Mouse (Mus musculus): ENCODE results near the gene Chrna9.

Gene Chrna9

DNA sequence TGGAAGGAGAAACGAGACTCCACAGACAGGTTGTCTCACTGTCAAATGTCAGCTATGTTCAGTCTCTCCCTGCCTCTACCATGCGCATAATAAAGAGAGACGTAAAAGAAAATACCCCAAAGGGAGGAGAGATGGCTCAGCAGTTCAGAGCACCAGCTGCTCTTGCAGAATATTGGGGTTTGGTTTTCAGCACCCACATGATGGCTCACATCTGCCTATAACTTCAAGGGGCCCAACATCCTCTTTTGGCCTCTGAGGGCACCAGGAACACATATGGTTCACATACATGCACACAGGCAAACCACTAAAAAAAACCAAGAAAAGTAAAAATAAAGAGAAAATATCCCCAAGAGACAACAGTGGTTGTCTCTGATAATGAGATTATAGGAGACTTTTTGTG lies 15.1 kb downstream of the Chrna9 start:
- POLR2A ChIA-PET, result interaction anchor here in 3 of 4 experiments (0.6 to 3.3 kb wide), 8 partner anchors 13 to 559 kb away, joined by 3 to 10 read pairs (median 3); partner anchors contain the start of genes Lias (in 1 of the 3) and Rpl9 (in 1 of the 3)
- CTCF ChIA-PET, result interaction anchor here in 3 of 4 experiments (0.7 to 3.4 kb wide), 7 partner anchors 11 to 186 kb away, joined by 3 to 25 read pairs (median 5); no protein-coding TSS in a partner anchor

DNA sequence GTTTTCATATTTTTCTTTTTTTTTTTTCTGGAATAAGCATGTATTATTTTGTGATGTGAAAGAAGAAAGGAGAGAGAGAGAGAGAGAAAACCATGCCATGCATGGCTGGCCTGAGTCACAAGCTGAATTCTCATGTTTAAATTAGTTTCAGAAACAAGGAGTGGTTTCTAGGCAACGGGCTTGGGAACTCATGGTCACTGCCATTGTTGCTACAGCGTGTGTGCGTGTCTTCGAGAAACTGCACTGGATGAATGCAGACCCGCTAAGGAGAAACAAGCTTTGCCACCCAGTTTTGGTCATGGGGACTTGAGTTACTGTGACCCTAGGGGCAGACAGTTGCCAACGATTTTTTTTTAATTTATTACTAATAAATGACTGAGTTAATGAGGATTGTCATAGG lies 15.5 kb downstream of the Chrna9 start:
- POLR2A ChIA-PET, result interaction anchor here in 3 of 4 experiments (0.6 to 3.3 kb wide), 18 partner anchors 9 to 726 kb away, joined by 3 to 10 read pairs (median 3); partner anchors contain the start of genes Uchl1 (in 2 of the 3), Lias (in 1 of the 3) and Rpl9 (in 1 of the 3)
- CTCF ChIA-PET, result interaction anchor here (0.6 to 3.4 kb wide), 18 partner anchors 8 to 478 kb away, joined by 3 to 25 read pairs (median 4); no protein-coding TSS in a partner anchor

DNA sequence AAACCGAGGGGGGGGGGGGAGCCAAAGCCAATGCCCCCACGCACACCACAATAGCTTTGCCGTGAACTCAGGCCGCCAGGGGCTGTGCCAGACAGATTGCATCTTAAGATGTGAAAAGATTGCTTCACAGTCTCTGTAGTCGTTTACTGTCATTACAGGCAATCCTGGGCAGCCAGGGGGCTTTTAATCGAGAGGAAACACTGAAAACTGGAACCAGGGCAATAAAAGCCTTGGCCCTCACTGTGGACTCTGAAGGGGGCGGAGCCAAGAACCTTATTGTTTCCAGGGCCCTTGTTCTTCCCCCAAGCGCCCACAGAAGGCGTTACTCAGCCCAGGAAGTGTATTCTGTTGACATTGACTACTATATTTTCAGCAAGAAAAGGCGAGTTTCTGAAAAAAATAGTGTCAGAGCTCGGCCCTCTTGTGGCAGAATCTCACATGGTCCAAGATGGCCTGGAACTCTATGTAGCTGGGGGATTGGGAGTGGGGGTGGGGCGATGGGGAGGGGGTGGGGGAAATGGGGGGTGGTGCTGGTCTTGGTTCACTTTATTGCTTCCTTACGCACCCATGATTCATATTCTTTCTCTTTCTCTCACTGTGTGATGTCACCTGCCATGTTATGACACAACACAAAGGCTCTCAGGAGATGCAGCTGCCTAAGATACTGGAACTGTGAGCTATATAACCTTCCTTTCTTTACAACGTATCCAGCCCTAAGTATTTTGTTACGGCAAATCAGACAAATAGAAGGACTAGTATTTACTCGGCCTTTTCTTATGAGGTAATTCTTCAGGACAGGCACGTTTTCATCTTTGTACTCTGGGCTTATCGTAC lies 16.2 kb downstream of the Chrna9 start:
- CTCF ChIA-PET, result interaction anchor here (0.6 to 3.4 kb wide), 61 partner anchors 8 to 567 kb away, joined by 3 to 25 read pairs (median 3); partner anchors contain the start of gene Pds5a (in 1 of the 4)
- POLR2A ChIA-PET, result interaction anchor here in 3 of 4 experiments (0.6 to 3.3 kb wide), 28 partner anchors 8 to 887 kb away, joined by 3 to 11 read pairs (median 3); partner anchors contain the start of genes Uchl1 (in 2 of the 3), Lias (in 1 of the 3) and Rpl9 (in 1 of the 3)

DNA sequence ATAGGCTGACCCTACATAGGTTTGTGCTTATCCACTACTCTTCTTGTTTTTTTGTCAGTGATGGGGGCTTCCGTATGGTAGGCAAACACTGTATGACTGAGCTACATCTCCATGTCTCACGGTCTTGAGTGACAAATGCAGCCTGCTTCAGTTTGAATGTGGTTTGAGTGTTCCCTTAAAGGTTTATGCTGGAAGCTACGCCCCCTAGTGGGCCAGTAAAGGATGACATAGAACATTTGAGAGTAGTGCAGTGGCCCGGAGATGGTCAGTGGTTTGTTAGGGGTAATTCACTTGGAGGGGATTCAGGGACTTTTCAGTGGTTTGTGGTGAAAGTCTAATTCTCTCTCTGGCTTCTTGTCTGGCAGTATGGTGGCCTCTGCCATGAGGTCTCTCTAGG lies 16.8 kb downstream of the Chrna9 start:
- CTCF ChIA-PET, result interaction anchor here (0.5 to 3.4 kb wide), 45 partner anchors 8 to 566 kb away, joined by 3 to 25 read pairs (median 4); partner anchors contain the start of gene Pds5a (in 1 of the 4)
- POLR2A ChIA-PET, result interaction anchor here in 3 of 4 experiments (0.6 to 3.3 kb wide), 15 partner anchors 8 to 263 kb away, joined by 3 to 11 read pairs (median 3); no protein-coding TSS in a partner anchor

DNA sequence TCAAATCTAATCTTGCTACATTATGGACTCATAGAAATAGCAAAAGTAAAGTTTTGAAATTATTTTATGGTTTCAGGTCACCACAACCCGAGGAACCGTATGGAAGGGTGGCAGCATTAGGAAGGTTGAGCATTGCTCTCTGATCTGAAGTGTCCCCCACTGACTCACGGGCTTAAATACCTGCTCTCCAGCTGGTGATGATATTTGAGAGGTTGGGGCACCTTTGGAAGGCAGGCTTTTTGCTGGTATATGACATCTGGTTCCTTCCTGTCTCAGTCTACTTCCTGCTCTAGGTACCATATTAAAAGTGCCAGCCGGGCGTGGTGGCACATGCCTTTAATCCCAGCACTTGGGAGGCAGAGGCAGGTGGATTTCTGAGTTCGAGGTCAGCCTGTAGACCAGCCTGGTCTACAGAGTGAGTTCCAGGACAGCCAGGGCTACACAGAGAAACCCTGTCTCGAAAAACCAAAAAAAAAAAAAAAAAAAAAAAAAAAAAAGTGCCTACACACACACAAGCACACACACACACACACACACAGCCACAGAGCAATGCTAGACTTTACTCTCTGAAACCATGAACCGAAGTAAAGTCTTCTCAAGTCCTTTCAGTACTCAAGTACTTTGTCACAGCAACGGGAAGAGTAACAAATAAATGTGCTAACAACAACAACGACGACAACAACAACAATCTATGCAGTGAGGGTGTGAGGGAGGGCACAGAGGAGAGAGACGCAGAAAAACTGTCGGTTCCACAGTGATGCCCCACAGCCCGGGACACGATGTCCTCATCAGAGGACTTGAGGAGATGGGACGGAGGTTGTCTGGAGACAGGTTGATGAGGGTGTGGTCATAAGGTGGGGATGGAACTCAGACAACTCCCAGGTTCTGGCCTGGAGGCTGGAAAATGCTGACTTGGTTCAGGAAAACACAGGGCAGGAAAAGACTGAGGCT lies 19.7 kb downstream of the Chrna9 start:
- POLR2A ChIA-PET, result interaction anchor here in 3 of 4 experiments (0.6 to 1.4 kb wide), 11 partner anchors 11 to 256 kb away, joined by 3 to 5 read pairs (median 3); partner anchors contain the start of gene N4bp2 (in 1 of the 3)

DNA sequence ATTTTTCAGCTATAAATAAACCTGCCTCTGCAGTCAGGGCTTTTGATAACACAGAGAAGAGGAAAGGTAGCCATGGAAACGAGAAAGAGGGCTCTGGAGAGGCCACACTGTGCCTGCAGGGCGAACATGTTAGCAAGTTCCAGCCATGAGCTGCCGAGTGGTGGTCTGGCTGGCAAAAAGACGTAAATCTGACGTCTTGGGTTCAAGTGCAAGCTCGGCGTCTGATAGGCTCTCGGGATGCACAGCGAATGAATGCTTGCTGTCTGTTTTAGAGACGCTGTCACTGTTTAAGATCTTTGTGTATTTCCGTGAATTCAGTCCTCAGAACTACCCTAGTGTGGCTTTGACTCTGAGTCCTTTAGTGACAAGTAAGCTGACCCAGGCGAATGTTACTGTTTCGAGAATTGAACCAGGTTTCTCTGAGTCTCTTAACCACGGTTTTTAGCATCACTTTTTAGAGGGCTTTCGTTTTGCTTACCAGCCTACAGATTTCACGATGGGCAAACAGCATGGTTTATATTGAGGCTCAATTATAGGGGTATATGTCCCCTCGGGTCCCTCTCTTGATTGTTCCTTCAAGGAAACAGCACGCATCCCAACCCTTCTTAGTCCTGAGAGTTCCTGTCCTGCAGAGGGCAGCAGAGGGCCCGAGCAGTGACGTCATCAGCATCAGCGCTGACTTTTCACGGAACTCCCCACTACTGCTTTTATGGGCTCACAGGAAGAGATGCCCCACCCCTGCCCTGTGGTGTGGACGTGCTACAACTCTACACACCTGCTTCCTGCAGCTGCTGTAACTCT lies 20.8 kb downstream of the Chrna9 start:
- CTCF ChIA-PET, result interaction anchor here (0.5 to 1.7 kb wide), 20 partner anchors 8 to 316 kb away, joined by 3 to 10 read pairs (median 4); no protein-coding TSS in a partner anchor
- POLR2A ChIA-PET, result interaction anchor here (0.6 to 1.4 kb wide), 13 partner anchors 11 to 254 kb away, joined by 3 to 5 read pairs (median 3); partner anchors contain the start of gene N4bp2 (in 1 of the 4)

More for the DNA sequence above, 19.7 kb downstream of the Chrna9 start:
- CTCF ChIA-PET, result interaction anchor here (0.8 to 1.7 kb wide), 18 partner anchors 8 to 1678 kb away, joined by 3 to 10 read pairs (median 4); no protein-coding TSS in a partner anchor

DNA sequence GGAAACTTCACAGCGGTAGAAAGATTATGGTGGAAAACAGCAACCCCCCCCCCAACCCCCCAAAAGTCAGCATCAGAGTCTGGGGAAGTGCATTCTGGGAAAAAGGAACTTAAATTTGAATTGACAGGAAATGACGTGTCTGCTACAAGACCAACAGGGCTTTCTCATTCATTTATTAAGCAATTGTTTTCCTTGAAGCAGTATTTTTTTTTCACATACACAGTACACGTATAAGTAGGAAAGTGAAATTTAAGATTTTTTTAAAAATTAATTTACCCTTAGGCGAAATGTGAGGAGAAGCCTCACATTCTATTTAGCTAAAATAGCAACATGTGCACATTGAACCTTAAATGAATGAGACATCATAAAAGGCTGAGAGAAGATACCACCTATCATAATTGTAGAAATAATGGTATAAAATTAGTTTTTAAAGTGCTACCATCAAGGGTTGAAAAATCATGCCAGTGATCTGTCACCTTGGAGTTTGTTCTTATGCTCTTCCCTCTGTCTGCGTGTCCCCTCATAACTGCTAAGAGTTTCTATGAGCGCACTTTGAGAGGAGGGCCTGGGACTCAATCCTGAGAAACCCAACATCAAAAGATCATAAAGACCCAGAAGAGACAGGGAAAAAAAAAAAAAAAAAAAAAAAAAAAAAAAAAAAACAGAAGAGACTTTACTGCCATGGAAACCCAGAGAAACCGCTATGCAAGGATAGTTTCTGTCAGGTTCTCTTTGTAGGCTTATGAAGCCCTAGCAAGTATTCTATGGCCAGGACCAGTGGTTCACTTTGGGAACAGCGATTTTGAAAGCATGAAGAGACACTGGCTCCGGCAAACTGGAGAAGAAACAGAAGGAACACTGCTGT lies 21.7 kb downstream of the Chrna9 start:
- ChIA-PET POLR2A (interaction anchor here (0.6 to 1.4 kb wide), 6 partner anchors 10 to 254 kb away, joined by 3 to 6 read pairs (median 4); no protein-coding TSS in a partner anchor), CTCF (interaction anchor here in 3 of 4 experiments (0.5 to 1.5 kb wide), 5 partner anchors 10 to 129 kb away, joined by 4 to 10 read pairs (median 5); no protein-coding TSS in a partner anchor)

DNA sequence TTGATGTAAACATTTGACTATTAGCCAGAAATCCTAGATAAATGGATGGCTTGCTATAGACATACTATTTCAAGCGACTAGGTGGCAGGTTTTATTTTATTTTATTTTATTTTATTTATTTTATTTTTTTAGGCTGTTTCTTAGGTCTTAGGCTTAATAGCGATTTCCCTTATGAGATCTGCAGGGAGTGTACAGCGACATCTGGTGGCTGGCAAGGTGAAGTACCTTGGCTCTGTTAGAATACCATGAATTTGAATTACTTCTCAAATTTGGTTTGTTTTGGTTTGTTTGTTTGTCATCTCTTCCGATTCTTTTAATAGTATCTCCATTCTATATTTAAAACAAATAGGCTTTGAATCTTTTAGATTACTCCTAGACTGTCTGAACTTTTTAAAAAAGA lies 23.9 kb downstream of the Chrna9 start:
- CTCF ChIA-PET, result interaction anchor here in 2 of 4 experiments (1.2 to 1.3 kb wide), 2 partner anchors 98 to 284 kb away, joined by 3 to 4 read pairs; no protein-coding TSS in a partner anchor
- POLR2A ChIA-PET, result interaction anchor here in 1 of 4 experiments (1.3 kb wide), 1 partner anchor 718 kb away, joined by 3 read pairs; the partner anchor contains the start of gene Uchl1

DNA sequence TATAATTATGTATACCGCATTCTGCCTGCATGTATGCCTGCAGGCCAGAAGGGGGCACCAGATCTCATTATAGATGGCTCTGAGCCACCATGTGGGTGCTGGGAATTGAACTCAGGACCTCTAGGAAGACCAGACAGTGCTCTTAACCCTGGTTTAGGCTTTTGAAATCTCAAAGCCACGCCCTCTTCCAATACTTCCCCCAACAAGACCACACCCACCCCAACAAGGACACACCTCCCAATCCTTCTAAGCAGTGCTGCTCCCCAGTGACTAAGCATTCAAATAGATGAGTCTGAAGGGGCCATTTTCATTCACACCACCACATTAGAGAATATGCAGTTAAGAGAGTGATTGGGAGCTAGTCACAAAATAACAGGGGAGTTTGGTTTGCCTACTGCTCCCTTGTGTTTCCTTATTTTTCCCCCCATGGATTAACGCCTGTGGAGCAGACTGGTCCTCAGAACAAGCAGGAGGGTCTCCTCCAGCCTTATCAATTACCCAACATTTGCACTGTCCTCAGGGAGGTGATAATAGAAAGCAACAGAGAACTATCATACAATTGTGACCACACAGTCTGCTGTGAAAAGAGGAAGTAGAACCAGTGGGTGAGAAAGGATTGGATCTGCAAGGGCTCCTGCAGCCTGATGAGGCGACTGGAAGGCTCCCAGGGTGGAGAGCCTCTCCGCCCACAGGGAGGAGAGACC lies 25.3 kb downstream of the Chrna9 start:
- CTCF ChIA-PET, result interaction anchor here in 2 of 4 experiments (0.9 to 1.3 kb wide), 3 partner anchors 9 to 282 kb away, joined by 3 to 4 read pairs (median 4); no protein-coding TSS in a partner anchor

DNA sequence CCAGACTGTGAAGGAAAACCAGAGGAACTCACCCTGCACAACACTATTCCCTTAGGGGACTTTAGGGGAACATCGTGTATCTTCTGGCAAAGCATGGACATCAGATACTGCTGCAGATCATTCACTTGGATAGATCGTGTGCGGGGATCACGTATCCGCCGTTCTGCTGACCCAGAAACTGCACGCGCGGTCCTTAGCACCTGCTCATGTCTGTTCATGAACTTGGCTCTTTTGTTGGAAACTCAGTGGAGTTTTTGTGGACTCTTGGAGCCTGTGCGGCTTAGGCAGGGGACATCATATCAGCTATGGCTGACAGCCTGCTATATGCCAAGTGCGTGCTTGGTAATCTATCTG lies 25.9 kb downstream of the Chrna9 start:
- ChIA-PET POLR2A (interaction anchor here in 1 of 4 experiments (0.6 to 1.6 kb wide), 2 partner anchors 16 to 127 kb away, joined by 3 to 4 read pairs; no protein-coding TSS in a partner anchor), CTCF (interaction anchor here in 1 of 4 experiments (0.9 kb wide), 1 partner anchor 9 kb away, joined by 4 read pairs; no protein-coding TSS in a partner anchor)

More for the DNA sequence above, 25.3 kb downstream of the Chrna9 start:
- POLR2A ChIA-PET, result interaction anchor here in 1 of 4 experiments (0.6 to 1.6 kb wide), 4 partner anchors 9 to 716 kb away, joined by 3 to 4 read pairs (median 3); partner anchors contain the start of gene Uchl1

DNA sequence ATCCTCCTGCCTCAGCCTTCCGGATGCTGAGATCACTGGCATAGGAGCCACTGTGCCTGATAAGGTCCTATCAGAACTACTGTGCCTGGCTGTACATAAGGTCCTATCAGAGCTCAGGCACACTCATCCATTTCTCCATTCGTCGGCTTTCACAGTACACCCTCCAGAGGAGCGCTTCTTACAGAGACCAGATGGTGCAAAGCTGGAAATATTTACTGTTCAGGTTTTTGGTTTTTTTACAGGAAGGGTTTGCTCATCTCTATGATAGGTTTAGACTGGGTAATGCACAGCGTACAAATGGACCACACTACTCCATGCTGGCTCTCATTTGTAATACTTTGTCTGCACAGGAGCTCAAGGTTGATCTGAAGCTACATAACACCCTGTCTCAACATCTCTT lies 28.6 kb downstream of the Chrna9 start:
- POLR2A ChIA-PET, result interaction anchor here in 2 of 4 experiments (1.6 to 2.3 kb wide), 4 partner anchors 12 to 572 kb away, joined by 3 to 10 read pairs (median 5); partner anchors contain the start of genes Lias (in 1 of the 2) and Rpl9 (in 1 of the 2)

DNA sequence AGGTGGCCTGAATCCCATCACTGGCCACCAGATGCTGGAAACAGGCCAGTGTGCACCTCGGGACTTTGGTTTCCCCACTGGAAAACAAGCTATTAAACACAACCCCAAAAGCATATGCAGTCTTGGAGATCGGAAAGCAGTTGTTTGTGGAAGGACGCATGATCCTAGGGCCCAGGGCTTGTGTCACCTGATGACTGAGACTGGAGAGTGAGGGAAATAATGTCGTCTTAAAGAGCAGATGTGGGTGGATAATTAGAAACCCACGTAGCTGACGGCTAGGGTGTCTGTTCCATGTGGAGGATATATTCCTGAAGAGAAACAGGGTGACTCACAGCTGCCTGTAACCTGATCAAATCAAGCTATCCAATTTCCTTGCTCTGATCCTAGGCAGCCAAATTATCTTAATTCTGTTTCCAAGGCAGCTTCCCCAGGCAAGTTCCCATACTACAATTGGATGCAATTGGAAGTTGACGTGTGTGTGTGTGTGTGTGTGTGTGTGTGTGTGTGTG lies 31.1 kb downstream of the Chrna9 start:
- ChIA-PET CTCF (interaction anchor here (0.6 to 3.1 kb wide), 23 partner anchors 11 to 912 kb away, joined by 3 to 13 read pairs (median 4); no protein-coding TSS in a partner anchor), POLR2A (interaction anchor here in 3 of 4 experiments (0.6 to 1.4 kb wide), 6 partner anchors 10 to 1478 kb away, joined by 3 to 5 read pairs (median 4); no protein-coding TSS in a partner anchor)

More for the DNA sequence above, 28.6 kb downstream of the Chrna9 start:
- CTCF ChIA-PET, result interaction anchor here in 3 of 4 experiments (0.5 to 1.3 kb wide), 5 partner anchors 8 to 280 kb away, joined by 3 to 4 read pairs (median 3); no protein-coding TSS in a partner anchor

DNA sequence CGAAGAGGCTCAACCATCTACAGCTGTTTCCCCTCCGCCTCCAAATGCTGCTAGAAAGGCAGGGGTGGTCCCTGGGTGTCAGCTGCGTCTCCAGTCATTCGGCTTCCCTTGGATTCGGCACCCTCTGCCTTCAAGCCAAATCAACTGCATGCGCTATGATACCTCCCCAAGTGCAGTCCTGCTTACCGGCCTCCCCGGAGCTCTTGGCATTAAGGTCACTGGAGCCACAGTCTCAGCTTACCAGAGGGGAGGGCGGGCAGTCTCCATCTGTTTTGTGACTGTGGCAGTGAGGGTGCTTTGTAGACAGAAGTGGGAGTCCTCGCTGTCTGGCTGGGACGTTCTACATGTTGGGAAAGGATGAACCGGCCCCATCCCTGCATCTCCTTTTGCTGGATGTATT lies 32.4 kb downstream of the Chrna9 start:
- ChIA-PET CTCF (interaction anchor here (0.5 to 3.1 kb wide), 26 partner anchors 9 to 359 kb away, joined by 3 to 13 read pairs (median 4); no protein-coding TSS in a partner anchor), POLR2A (interaction anchor here (0.5 to 2.3 kb wide), 9 partner anchors 12 to 1087 kb away, joined by 3 to 11 read pairs (median 3); no protein-coding TSS in a partner anchor)

DNA sequence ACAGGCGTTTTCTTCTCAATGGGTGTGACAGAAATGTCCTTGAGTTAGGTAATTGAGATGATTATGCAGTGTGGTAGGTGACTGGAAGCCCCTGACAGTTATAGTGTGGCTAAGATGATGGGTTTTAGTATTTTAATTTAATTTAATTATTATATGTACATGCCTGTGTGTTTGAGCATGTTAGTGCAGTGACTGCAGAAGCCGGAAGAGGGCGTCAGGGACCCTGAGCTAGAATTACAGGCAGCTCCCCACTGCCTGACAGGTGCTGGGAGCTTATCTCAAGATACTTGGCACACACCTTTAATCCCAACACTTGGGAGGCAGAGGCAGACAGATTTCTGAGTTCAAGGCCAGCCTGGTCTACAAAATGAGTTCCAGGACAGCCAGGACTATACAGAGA lies 33.3 kb downstream of the Chrna9 start:
- POLR2A ChIA-PET, result interaction anchor here in 3 of 4 experiments (0.6 to 2.3 kb wide), 12 partner anchors 13 to 916 kb away, joined by 3 to 11 read pairs (median 4); partner anchors contain the start of genes 9130230L23Rik (in 1 of the 3), Lias (in 1 of the 3) and Rpl9 (in 1 of the 3)
- CTCF ChIA-PET, result interaction anchor here (0.5 to 3.1 kb wide), 45 partner anchors 8 to 1301 kb away, joined by 3 to 13 read pairs (median 4); partner anchors contain the start of gene Rhoh (in 1 of the 4)

Measured in embryonic stem cell, embryonic (primary cell).